Mouse (Mus musculus) olfactory bulb, adult 2 months (tissue): ENCODE data around the gene Nfasc. TPM values are rescaled to one million over a fixed set of nuclear protein-coding genes. Genes with fewer than 3 reads are reported as not detected.

ENCODE experiments used
- H3K27ac ChIP-seq: fragments of 200-500 bp; 2 replicates; pipeline ENCODE4 v1.5.1; 2012; ENCODE audit warnings: low read depth, low read length; ENCODE audit not compliant: insufficient read depth
- H3K4me1 ChIP-seq: fragments of 200-500 bp; 2 replicates; pipeline ENCODE4 v1.6.1; 2012; ENCODE audit warnings: low read length; ENCODE audit not compliant: control insufficient read depth, insufficient read depth
- H3K4me3 ChIP-seq: fragments of 200-500 bp; 2 replicates; pipeline ENCODE4 v1.5.1; 2012; ENCODE audit warnings: mild to moderate bottlenecking, low read depth, low read length, moderate library complexity; ENCODE audit not compliant: insufficient read depth
- CTCF ChIP-seq: fragments of 200-500 bp; IDR thresholded peaks from 2 replicates; pipeline ENCODE4 v1.5.1; 2012; ENCODE audit warnings: low read depth, mild to moderate bottlenecking, low read length, moderate library complexity; ENCODE audit not compliant: insufficient read depth
- POLR2A ChIP-seq: fragments of 200-500 bp; IDR thresholded peaks from 2 replicates; pipeline ENCODE4 v1.6.1; 2012; ENCODE audit warnings: mild to moderate bottlenecking, low read depth, low read length, moderate library complexity; ENCODE audit not compliant: insufficient read depth
- WGBS: fragments of 180-500 bp; shearing (Covaris S2); methylation state at CpG from one replicate; pipeline ENCODE4 v1.1.7; 2018; 5-methylcytosine and 5-hydroxymethylcytosine counted together
- polyA plus RNA-seq: library from polyadenylated mRNA; stranded (reverse); fragments of >200 nt; gene quantifications from 2 replicates; pipeline ENCODE4 v1.2.4, GENCODE M21; 2012; ENCODE audit warnings: low replicate concordance; ENCODE audit not compliant: missing spikeins, insufficient read depth, insufficient read length

The Nfasc gene
- polyA plus RNA-seq, 1 experiment: 87.2 TPM

DNA sequence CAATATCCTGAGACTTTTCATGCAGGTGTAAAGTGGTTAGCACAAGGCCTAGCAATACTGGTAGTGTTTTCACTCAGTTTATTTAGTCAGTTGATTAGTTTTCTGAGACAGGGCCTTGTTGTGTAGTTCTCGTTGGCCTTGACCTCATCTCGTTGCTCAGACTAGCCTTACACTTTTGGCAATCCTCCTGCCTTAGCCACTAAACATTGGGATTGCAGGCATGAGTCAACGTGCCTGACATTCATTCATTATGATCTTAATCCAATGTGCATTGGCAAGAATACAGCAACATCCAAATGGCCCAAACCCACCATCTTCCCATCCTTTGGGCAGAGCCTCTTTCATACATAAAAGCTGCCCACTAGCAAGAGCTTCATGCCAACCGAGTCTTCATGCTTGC lies 129.5 kb downstream of the Nfasc start:
- H3K27ac ChIP-seq: no peak overlapping the region
- WGBS: 52% methylated on average over 4 of the region's 4 CpGs
- TF ChIP-seq POLR2A (no peak), CTCF (no peak)
- H3K4me1 ChIP-seq: no peaks in the 10 kb centered on the region
- H3K4me3 ChIP-seq: no peak overlapping the region

DNA sequence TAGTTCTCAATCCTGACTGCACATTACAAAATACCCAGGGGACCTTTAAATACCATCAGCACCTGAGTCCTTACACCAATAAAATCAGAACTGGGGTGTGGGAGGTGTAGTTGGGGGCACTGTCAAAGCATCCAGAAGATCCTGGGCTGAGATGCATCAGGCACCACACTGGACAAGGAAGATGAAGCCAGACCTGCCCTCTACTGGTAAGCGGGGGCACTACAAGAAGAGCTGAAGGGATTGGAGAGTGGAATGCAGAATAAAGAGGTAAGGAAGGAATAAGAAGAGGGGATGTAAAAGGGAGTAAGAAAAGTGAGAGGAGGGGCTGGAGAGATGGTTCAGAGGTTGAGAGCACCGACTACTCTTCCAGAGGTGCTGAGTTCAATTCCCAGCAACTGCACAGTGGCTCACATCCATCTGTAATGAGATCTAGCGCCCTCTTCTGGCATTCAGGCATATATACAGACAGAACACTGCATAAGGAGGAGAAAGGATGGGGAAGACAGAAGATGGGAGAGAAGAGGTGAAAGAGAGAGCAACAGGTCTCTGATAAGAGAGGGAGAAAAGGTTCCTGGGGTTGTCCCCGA lies 132.5 kb downstream of the Nfasc start:
- Histone ChIP-seq H3K4me1 (no peaks in the 10 kb centered on the region), H3K4me3 (no peak overlapping the region), H3K27ac (no peak overlapping the region)
- WGBS: 40% methylated on average over 4 of the region's 4 CpGs
- TF ChIP-seq POLR2A (no peak), CTCF (peak; percentile 15; the same call in 1 of the 2 replicates)

DNA sequence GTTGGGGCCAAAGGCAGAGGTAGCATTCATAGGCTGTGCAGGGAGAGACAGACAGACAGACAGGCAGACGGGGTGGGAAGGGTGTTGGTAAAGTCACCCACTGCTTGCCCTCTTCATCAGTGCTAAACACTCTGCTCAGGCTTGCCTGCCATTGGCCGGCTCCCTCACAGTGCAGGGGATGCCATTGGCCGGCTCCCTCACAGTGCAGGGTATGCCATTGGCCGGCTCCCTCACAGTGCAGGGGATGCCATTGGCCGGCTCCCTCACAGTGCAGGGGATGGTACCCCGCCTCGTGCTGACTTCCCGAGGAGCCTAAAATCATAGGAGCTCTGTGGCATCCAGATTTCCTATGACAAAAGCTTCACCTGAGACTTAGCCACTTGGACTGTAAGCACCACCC lies 139.4 kb downstream of the Nfasc start:
- H3K27ac ChIP-seq: no peak overlapping the region
- no peaks in the 10 kb centered on the region for H3K4me1 ChIP-seq
- H3K4me3 ChIP-seq: no peak overlapping the region
- WGBS: 51% methylated on average over 8 of the region's 8 CpGs
- TF ChIP-seq CTCF: no peak
- no peak for TF ChIP-seq POLR2A

DNA sequence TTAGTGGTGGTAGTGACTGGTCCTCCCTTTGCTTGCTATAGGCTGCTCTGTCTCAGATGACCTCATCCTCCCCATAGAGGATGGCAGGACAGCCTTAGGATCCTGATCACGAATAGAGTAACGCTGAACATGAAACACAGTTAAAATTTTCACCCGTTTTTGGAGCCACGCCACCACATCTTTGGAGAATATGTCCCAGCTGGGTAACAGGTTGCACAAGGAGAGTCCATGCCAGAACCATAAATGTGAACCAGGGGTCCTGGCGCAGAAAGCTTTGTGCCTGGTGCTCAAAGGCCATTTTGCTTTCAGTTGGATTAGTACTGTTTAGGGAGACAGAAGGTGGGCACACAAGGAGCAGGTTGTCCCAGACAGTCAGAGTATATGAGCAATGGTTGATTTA lies 143.6 kb downstream of the Nfasc start:
- no peak overlapping the region for H3K27ac ChIP-seq
- no peaks in the 10 kb centered on the region for H3K4me1 ChIP-seq
- WGBS: 90% methylated on average over 5 of the region's 5 CpGs
- H3K4me3 ChIP-seq: no peak overlapping the region
- TF ChIP-seq CTCF (no peak), POLR2A (no peak)

DNA sequence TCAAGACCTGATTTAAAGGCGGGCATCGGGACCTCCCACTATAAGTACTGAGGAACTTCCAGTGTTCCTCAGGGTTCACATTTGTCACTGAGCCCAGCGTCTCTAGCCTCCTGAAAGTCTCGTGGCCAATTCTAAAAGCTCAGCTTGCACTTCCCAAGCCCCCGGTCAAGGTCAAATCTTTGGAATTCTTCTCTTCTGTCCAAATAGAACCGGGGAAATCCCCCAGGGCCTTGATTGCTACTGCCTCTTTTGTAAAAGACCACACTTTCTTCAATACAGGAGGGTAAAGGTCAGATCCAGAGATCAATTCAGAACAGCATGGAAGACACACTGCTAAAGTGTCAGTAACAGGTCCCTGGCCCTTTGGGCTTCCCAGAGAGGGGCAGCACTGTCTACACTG lies 145.9 kb downstream of the Nfasc start:
- 69% methylated on average over 6 of the region's 6 CpGs for WGBS
- peaks cover 5% of the 10 kb centered on the region; the same call in 1 of the 2 replicates for H3K4me1 ChIP-seq
- H3K4me3 ChIP-seq: no peak overlapping the region
- TF ChIP-seq POLR2A (no peak), CTCF (no peak)
- no peak overlapping the region for H3K27ac ChIP-seq

DNA sequence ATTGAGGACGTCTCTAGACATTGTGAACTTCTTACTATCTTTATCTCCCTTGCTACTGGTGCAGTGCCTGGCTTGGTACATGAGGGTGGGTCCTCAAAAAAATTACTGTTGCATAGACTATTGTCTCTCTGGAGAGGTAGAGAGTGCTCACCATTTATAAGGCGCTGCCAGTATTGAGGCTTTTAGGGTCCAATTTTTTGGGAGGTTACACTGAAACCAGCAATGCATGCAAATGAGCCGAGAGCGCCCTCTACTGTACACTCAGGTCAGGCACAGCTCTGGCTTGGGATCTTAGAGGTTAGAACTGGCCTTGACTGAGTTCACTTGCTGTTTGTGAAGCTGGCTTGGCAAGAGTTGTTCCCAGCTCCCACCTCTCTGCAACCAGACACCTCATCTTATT lies 147.0 kb downstream of the Nfasc start:
- H3K4me1 ChIP-seq: peaks cover 5% of the 10 kb centered on the region; the same call in 1 of the 2 replicates
- TF ChIP-seq CTCF: peak; percentile 47; the same call in 1 of the 2 replicates
- TF ChIP-seq POLR2A: no peak
- 10% methylated on average over 4 of the region's 4 CpGs for WGBS
- H3K27ac ChIP-seq: no peak overlapping the region
- no peak overlapping the region for H3K4me3 ChIP-seq

DNA sequence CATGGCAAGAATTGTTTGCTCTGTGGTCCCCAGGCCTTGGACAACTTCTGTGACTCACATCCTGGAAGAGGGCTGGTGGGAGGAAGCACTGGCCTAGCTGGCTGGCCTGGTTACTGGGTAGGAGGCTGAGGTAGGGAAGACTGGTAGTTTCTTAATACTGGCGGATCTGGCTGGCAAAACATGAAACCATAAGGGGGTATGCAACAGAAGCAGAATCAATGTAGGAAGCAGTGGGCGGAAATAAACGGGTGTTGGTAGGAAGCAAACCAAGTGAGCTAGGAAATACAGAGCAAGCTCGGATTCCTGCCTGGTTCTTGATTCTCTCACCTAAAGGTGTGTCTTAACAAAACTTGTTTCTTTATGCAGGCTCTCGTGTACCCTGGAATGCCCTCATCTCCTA lies 149.5 kb downstream of the Nfasc start:
- TF ChIP-seq CTCF (no peak), POLR2A (no peak)
- WGBS: 71% methylated on average over 5 of the region's 5 CpGs
- Histone ChIP-seq H3K4me3 (no peak overlapping the region), H3K4me1 (peaks cover 13% of the 10 kb centered on the region), H3K27ac (no peak overlapping the region)

DNA sequence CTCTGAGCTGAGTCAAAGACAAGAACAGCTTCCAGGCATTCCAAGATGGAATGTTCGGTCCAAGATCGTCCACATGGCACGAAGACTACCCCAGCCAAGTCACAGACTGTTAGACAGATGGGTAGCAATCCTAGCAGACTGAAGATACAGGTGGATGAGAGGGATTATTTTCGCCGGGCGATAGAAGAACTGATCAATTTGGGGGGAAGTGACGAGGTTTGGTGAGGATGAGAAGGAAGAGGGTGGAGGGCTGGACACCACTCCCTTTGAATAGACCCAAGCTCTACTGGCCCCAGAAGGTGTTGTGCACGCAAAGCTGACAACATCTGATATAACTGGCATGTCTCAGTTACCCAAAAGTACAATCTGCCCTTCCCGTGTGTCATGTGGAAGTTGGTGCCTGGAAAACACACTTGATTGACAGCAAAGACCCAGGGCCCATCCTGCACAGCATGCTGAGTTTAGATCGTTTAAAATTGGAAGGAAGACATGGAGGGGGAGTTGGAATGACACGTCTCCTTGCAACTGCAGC lies 150.1 kb downstream of the Nfasc start:
- no peak overlapping the region for H3K4me3 ChIP-seq
- WGBS: 84% methylated on average over 11 of the region's 11 CpGs
- H3K4me1 ChIP-seq: peaks cover 19% of the 10 kb centered on the region
- H3K27ac ChIP-seq: no peak overlapping the region
- no peak for TF ChIP-seq CTCF
- TF ChIP-seq POLR2A: no peak

DNA sequence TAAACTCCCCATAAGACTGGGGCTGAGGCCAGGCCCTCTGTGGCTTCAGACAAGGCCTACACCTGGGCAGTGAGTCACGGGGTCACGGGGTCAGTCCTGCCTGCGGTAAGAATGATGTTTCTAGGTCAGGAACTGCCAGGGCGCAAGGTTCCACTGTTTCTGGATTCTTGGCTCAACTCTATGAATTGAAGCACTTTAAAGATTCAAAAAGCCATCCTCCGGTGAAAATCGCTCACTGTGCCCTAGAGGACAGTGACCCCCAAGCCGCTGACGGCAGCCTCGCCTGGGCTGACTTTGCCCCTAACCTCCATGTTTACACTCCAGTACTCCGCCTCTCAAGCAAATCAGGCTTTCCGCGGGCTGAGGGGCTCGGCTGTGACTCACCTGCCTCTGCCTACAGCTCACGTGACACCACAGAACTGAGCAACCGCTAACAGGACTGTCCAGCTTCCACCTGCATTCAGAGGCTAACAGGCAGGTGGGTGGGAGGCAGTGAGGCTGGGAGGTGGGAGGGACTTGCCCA lies 154.9 kb downstream of the Nfasc start:
- no peak overlapping the region for H3K4me3 ChIP-seq
- TF ChIP-seq CTCF: no peak
- TF ChIP-seq POLR2A: no peak
- WGBS: 55% methylated on average over 15 of the region's 15 CpGs
- H3K27ac ChIP-seq: no peak overlapping the region
- H3K4me1 ChIP-seq: peaks cover 27% of the 10 kb centered on the region
